Mouse (Mus musculus) left cerebral cortex, adult 8-10 months (tissue): ENCODE results near the gene Slc7a14. TPM values are rescaled to one million over a fixed set of nuclear protein-coding genes. Genes with fewer than 3 reads are reported as not detected.
A peak's percentile ranks its signal among the peaks of the same experiment; 100 is the strongest.

ENCODE experiments used
- DNase-seq, 2 experiments: peaks; one replicate each; pipeline ENCODE4 v3.0.0; 2022; ENCODE audit warnings: low spot score in 2 of 2
- total RNA-seq, 4 experiments: library from RNA; stranded (reverse); gene quantifications; 2 replicates each; pipeline ENCODE4 v1.2.4; 2022

Slc7a14 gene
- total RNA-seq, 4 experiments from 2014 or later: 58.9 to 67.3 (median 61.7) TPM

- no peak for DNase-seq
Observed at GRCm38 (mm10) chr3:31209001-31209400, 101.2 kb downstream of the Slc7a14 start.

DNA sequence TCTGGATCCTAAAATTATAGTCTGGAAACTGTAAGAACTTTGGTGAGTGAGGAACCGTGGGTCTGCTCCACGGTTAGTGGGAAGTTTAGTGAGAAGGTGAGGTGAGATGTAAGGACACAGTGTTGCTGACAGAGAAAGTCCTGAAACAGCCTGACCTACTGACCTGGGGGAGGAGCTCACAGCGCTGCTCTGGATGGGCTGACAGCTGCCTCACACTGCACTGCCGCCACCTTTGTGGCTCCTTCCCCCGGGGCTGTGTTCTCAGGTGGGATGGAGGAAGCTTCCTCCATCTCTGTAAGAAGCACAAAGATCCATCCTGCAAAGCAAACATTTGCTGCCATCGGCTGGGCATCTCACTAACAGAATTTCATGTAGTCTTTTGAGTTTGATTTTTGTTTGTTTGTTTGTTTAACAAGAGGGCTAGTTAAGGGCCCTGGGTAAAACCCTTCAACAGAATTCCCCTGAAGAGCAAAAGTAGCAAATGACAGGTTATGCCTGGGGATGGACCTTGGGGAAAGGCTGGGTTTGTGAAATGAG lies 101.7 kb downstream of the Slc7a14 start:
- DNase-seq: no peak

- DNase-seq: no peak
Observed at GRCm38 (mm10) chr3:31208046-31208445, 102.1 kb downstream of the Slc7a14 start.

GRCm38 (mm10) chr3:31205167-31205566 lies 105.0 kb downstream of the Slc7a14 start:
- no peak for DNase-seq

GRCm38 (mm10) chr3:31203947-31204346 lies 106.2 kb downstream of the Slc7a14 start:
- DNase-seq: no peak

GRCm38 (mm10) chr3:31199162-31199877 lies 110.9 kb downstream of the Slc7a14 start:
- no peak for DNase-seq

DNA sequence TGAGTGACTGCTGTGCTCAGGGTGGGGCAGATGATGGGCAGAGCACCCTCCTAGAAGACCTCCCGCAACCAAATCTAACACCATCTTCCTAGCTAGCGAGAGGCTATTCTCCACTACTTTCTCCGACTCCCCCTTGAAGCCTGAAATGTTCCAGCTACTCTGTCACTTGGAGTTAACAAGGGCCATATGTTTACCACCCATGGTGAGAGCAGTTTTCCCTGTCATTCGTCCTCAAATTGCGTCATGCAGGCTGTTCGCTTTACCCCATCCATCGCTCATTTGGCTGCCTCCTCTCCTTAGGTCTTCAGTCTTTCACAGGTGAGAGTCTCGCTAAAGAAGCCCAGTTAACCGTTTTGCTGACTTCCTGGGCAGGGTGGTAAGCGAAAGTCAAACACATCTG lies 118.8 kb downstream of the Slc7a14 start:
- no peak for DNase-seq

GRCm38 (mm10) chr3:31190342-31190741 lies 119.8 kb downstream of the Slc7a14 start:
- DNase-seq: no peak

DNA sequence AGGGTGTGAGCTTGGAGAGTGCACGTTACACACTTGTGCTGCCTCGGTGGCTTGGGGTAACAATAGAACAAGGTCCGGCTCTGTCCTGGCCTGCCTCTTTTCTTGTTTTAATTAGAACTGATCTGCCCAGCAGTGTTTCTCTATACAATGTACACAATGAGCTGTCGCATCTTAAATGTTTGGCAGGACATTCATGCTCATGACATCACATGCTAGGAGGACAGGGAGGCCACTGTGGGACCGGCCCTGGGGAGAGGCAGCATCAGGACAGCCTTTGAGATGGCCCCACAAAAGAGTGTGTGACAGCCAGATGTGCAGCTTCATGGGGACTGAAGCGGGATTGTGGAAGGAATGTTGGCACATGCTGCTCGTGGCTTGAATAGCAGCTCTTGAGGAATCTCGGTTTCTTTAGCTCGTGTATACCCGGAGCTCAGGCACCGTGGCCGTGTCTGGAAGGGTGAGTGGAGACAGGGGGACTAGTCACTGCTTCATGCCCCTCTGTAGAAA lies 143.8 kb downstream of the Slc7a14 start:
- DNase-seq: peak in 1 of 2 experiments; percentile 68

DNA sequence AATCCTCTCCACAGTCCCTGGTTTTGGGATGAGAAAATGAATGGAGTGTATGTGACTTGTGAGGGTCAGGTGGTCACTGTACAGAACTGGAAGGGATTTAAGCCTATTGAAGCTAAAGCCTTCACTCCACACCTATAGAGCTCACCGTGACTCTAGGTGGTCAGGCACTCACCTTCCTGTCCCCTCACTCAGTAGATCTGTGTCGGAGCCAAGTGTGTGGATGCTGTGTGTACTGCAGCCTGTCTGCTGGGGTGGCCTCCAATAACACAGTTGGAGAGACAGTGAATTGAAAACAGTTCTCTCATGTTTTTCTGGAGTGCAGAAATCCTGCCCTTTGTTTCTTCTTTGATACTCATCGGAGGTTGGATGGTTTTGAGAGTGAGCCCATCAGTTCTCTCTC lies 144.4 kb downstream of the Slc7a14 start:
- DNase-seq: no peak

DNA sequence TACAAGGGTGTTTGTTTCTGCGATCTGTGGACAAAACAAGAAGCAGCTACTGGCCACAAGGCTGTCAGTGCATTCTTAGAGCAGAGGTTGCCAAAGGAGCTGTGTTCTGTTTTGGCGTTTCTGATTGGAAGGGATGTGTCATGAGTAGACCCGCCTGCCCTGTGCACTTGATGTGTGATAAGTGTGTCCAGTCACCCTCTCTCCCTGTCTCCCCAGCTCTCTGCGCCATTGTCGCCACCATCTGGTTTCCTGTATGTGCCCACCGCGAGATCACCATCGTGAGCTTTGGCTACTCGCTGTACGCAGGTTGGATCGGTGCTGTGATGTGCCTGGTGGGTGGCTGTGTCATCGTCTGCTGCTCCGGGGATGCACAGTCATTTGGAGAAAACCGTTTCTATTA lies 147.3 kb downstream of the Slc7a14 start:
- no peak for DNase-seq

GRCm38 (mm10) chr3:31161336-31161735 lies 148.8 kb downstream of the Slc7a14 start:
- no peak for DNase-seq

DNA sequence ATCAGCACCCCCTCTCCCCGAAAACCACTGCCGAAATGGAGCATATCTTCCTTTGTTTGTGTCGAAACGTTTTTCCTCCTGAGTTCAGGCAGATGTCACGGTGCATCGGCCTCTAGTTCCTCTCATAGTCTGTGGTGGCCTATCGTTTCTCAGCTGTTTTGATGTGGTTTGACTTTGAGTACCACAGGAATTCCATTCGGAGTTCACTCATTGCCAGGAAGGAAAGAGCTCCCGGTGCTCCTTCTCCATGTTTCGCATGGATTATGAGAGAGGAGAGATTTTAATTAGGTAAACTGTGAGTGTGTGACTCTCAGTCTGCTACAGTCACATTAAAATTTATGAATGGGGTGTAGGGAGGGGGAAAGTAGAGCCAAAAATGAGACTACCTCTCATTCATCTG lies 150.1 kb downstream of the Slc7a14 start:
- no peak for DNase-seq

DNA sequence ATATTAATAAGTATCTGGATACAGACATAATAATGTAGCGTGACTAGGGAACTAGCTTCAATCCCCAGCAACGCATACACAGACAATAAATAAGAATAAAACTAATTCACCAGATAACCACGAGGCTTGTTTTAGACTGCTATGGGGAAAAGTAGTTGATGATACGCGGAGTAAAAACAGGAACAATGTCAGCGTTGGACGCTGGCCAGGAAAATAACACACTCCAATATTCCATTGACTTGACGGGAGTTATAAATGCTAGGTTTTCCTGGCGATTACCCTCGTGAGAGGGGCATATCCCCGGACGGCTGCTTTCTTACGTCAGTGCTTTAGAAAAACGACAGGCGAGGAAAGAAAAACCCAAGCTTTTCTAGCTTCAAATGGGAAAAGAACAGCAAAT lies 152.4 kb downstream of the Slc7a14 start:
- DNase-seq: no peak

DNA sequence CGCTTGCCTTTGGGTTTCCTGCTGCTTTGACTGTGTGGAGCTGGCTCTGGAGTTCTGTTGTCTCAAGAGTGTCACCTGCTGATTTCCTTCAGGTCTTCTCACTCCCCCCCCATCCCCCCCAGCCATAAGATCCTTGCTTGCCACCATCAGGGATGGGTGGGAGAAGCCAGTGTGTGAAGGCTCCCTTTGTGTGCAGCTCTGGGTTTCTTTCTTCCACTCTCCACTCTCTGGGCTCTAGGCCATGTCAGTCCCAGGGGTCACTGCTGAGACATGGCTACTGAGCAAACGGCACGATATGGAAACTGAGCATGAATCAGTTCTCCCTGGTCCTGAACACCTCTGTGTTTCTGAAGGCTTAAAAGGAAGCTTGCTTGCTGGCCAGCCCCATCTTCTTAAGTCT lies 154.1 kb downstream of the Slc7a14 start:
- DNase-seq: no peak

Other genes with a start within 250 kb of the Slc7a14 start
- 10 to 100 TPM; 60.9 to 68.8 (median 63.9) TPM for gene Skil, start 215.3 kb downstream of the Slc7a14 start, total RNA-seq
- gene Cldn11, start 160.5 kb downstream of the Slc7a14 start, total RNA-seq: 100 to 1,000 TPM; 126 to 132 (median 131) TPM